In genomic region chr9:61372510-61372975, GRCm38 (mm10) we compare ENCODE assay signal across 8 mouse cellular contexts. TPM values are rescaled to one million over a fixed set of nuclear protein-coding genes. Genes with fewer than 3 reads are reported as not detected.
A peak's percentile ranks its signal among the peaks of the same experiment; 100 is the strongest.
DNase-seq lines count a peak whose midpoint lies in the region; ATAC-seq lines count a peak whose summit lies in the region.

No protein-coding gene starts in this region.

- under 1% methylated on average over 42 of the region's 42 CpGs for WGBS in embryonic facial prominence, embryonic 12.5 days
- WGBS in hindbrain, embryonic 12.5 days: under 1% methylated on average over 36 of the region's 42 CpGs
- under 1% methylated on average over 41 of the region's 42 CpGs for WGBS in macrophage (ENCODE audit: missing documents)

- DNase-seq in left cerebral cortex, postnatal 4 days: peak; percentile 57
- DNase-seq in left cerebral cortex, postnatal 10 days (ENCODE audit: extremely low spot score in 1 of 2, low spot score in 2 of 2): no peak
- no peak for DNase-seq in natural killer cell, adult 2 months (ENCODE audit: low spot score in 2 of 2)
- no peak for DNase-seq in spleen, adult 18-20 months
- DNase-seq in thymus, postnatal 25 days: no peak

- ATAC-seq in embryonic facial prominence, embryonic 12.5 days (ENCODE audit: insufficient number of reproducible peaks, insufficient read depth, low FRiP score, low TSS enrichment): no peak
- ATAC-seq in hindbrain, embryonic 12.5 days (ENCODE audit: low FRiP score): no peak; the same call in 1 of the 2 replicates

- H3K9me3 ChIP-seq in embryonic facial prominence, embryonic 12.5 days: no peaks in the 10 kb centered on the region
- H3K9me3 ChIP-seq in hindbrain, embryonic 12.5 days (replicated peaks): no peaks in the 10 kb centered on the region

- peak overlapping the region; percentile 96 for H3K4me3 ChIP-seq in embryonic facial prominence, embryonic 12.5 days
- H3K4me3 ChIP-seq in hindbrain, embryonic 12.5 days: peak overlapping the region; percentile 94
- H3K4me3 ChIP-seq in macrophage (ENCODE audit: inconsistent target): peak overlapping the region; percentile 60

- intact Hi-C loops in left cerebral cortex, postnatal 4 days (cut with DNase I): loop anchor here (5.0 to 10.0 kb wide), 3 partner anchors 325 to 478 kb away; no protein-coding TSS in a partner anchor
- intact Hi-C loops in left cerebral cortex, postnatal 10 days (cut with DNase I): loop anchor here (5.0 to 10.0 kb wide), 4 partner anchors 142 to 522 kb away; no protein-coding TSS in a partner anchor

- H3K27ac ChIP-seq in embryonic facial prominence, embryonic 12.5 days: peak overlapping the region; percentile 94
- H3K27ac ChIP-seq in hindbrain, embryonic 12.5 days: peak overlapping the region; percentile 95
- peak overlapping the region; percentile 65 for H3K27ac ChIP-seq in macrophage

- peaks cover 42% of the 10 kb centered on the region for H3K79me2 ChIP-seq in macrophage (ENCODE audit: inconsistent target)

- peaks cover 15% of the 10 kb centered on the region; the same call in 1 of the 2 replicates for H3K36me3 ChIP-seq in embryonic facial prominence, embryonic 12.5 days
- 0 out of 2 replicates have a peak, but pooled peaks cover 6% of the 10 kb centered on the region for H3K36me3 ChIP-seq in hindbrain, embryonic 12.5 days
- H3K36me3 ChIP-seq in macrophage (ENCODE audit: inconsistent target): no peaks in the 10 kb centered on the region

- peak overlapping the region; percentile 99 for H3K9ac ChIP-seq in embryonic facial prominence, embryonic 12.5 days
- peak overlapping the region; percentile 99 for H3K9ac ChIP-seq in hindbrain, embryonic 12.5 days

- H3K4me2 ChIP-seq in embryonic facial prominence, embryonic 12.5 days (replicated peaks): peak overlapping the region; percentile 92
- peak overlapping the region; percentile 91 for H3K4me2 ChIP-seq in hindbrain, embryonic 12.5 days (replicated peaks)

- no peaks in the 10 kb centered on the region for H3K27me3 ChIP-seq in embryonic facial prominence, embryonic 12.5 days
- H3K27me3 ChIP-seq in hindbrain, embryonic 12.5 days: peaks cover 6% of the 10 kb centered on the region

- H3K4me1 ChIP-seq in embryonic facial prominence, embryonic 12.5 days: peaks cover 48% of the 10 kb centered on the region
- peaks cover 62% of the 10 kb centered on the region for H3K4me1 ChIP-seq in hindbrain, embryonic 12.5 days

RNA-seq across cellular contexts. Expression of gene Tle3, which starts 0.4 kb away (rescaled TPM):
- 100 to 1,000 TPM; 102 to 112 TPM for total RNA-seq in left cerebral cortex, postnatal 4 days (2021)
- total RNA-seq in left cerebral cortex, postnatal 10 days (2021): 10 to 100 TPM; 80.8 to 92.7 TPM
- polyA plus RNA-seq in embryonic facial prominence, embryonic 12.5 days (2016; fragmentation: Nextera tagmentation; extraction: Ambion mirVana): 51.8 and 58.3 TPM in 2 replicates
- 56.3 and 59.9 TPM in 2 replicates for polyA plus RNA-seq in hindbrain, embryonic 12.5 days (2016; fragmentation: Nextera tagmentation; extraction: Ambion mirVana)
- 100 to 1,000 TPM in 13 of 26 experiments, 10 to 100 TPM in 13; 45.3 to 345 (median 100) TPM for total RNA-seq in macrophage (2018; cell fraction: chromatin; rRNA removed)
- total RNA-seq in macrophage (2018; cell fraction: cytosol; rRNA removed): 10 to 100 TPM; 27.7 to 77.5 (median 41.6) TPM
- 100 to 1,000 TPM in 4 of 26 experiments, 10 to 100 TPM in 22; 59.9 to 295 (median 75.3) TPM for total RNA-seq in macrophage (2018; cell fraction: nucleus; rRNA removed)
- polyA plus RNA-seq in macrophage (2018): 31.3 to 59.0 TPM (median 39.4 TPM) in 3 replicates
